Mouse (Mus musculus) bone marrow macrophage, adult 2 months (primary cell): ENCODE measurements around the gene Enah.

Experiments used
- CTCF ChIP-seq: IDR thresholded peaks from 2 replicates; pipeline ENCODE4 v1.5.1; 2012; ENCODE audit warnings: low read depth, mild to moderate bottlenecking, low read length, moderate library complexity
- POLR2A ChIP-seq: IDR thresholded peaks from 2 replicates; pipeline ENCODE4 v1.6.1; 2012; ENCODE audit warnings: mild to moderate bottlenecking, low read depth, low read length, borderline replicate concordance

DNA sequence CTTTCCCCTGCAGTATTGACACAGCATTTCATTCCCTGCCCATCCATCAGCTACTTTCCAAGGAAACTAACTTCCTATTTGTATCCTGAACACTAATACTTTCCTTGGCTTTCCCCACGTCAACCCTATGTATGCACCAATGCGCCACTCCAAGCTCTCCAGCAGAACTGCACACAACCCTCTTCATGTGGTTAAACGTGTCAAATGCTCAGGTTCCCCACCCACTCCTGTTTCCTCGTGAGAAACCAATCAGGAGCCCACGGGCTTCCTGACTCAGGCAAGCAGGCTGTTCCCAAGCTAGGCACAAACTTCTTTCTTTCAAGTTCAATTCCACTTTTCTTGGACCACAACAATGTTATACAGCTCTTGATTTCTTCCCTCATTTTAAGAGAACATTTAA is 91.4 kb downstream of the Enah start:
- TF ChIP-seq POLR2A, result no peak
- no peak for TF ChIP-seq CTCF
